Mouse (Mus musculus): ENCODE data around the gene Pepd.
A peak's percentile ranks its signal among the peaks of the same experiment; 100 is the strongest.

Pepd gene

DNA sequence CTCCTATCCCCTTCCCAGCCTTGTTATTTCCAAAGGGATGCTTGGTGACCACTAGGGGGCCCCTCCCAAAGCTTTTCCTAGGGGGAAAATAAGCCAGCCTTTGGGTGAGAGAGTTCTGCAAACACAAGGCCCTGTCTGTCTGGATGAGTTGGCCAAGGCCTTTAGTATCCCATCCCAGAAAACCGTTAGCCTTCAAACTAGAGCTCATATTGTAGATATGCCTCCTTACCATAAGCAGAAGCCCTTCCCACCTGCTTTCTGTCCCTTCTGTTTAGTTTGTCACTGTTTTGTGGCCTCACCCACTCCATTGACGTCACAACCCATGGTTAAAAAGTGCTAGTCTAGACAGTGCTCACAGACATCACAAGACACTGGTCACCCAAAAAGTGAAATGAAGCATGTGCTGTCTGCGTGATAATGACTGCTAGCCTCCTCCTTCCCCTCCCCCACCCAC lies 114.7 kb downstream of the Pepd start:
- DNase-seq (ENCODE audit: low spot score in 2 of 2), result peak in 1 of 2 experiments; percentile 50

- DNase-seq (ENCODE audit: low spot score in 2 of 2), result no peak
Observed at GRCm38 (mm10) chr7:35027801-35028420, 115.7 kb downstream of the Pepd start.

GRCm38 (mm10) chr7:35028559-35028958 lies 116.4 kb downstream of the Pepd start:
- no peak for DNase-seq (ENCODE audit: low spot score in 2 of 2)

GRCm38 (mm10) chr7:35029228-35029627 lies 117.0 kb downstream of the Pepd start:
- DNase-seq (ENCODE audit: low spot score in 2 of 2), result no peak

- DNase-seq (ENCODE audit: low spot score in 2 of 2), result no peak
Observed at GRCm38 (mm10) chr7:35029648-35030047, 117.5 kb downstream of the Pepd start.

GRCm38 (mm10) chr7:35030567-35030966 lies 118.4 kb downstream of the Pepd start:
- no peak for DNase-seq (ENCODE audit: low spot score in 2 of 2)

- DNase-seq (ENCODE audit: low spot score in 2 of 2), result peak in 1 of 2 experiments; percentile 36
Observed at GRCm38 (mm10) chr7:35035141-35035553, 123.0 kb downstream of the Pepd start.

DNA sequence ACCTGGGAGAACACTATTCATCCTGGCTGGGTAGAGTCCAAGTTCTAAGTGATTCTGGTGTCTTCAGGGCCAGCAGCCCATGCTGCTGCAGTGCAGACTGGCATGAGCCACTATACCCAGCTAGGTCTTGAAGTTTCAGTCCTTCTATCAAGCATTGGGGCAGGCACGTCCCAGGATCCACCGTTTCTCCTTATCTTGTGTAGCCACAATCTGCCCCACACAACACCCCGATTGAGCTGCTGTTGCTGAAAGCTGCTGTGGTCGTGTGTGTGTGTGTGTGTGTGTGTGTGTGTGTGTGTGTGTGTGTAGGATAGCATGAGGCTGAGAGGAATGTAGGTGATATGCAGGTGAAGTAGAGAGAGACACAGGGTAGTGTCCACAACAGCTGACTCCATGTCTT lies 123.4 kb downstream of the Pepd start:
- DNase-seq (ENCODE audit: low spot score in 2 of 2), result no peak

DNA sequence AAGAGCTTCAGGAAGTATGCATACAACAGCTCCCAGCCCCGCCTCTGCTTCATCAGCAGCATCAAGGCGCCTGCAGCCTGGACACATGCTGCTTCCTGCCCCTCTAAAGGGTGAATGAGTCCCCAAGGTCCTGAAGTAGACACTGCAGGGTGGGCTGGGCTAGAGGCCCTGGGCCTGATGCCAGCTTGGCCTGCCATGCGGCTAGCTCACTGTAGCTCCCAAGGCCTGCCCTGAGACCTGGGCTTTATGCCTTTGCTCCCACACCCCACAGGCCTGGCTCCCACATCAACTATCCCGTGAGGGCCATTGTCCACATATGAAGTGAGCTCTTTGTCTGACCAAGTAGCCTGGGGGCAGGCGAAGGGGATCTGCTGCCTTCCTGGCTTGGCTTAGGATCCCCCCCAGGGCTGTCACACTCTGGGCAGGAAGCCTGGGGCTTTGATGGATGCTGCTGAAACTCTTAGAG lies 124.1 kb downstream of the Pepd start:
- DNase-seq (ENCODE audit: low spot score in 2 of 2), result peak in 1 of 2 experiments; percentile 38

DNA sequence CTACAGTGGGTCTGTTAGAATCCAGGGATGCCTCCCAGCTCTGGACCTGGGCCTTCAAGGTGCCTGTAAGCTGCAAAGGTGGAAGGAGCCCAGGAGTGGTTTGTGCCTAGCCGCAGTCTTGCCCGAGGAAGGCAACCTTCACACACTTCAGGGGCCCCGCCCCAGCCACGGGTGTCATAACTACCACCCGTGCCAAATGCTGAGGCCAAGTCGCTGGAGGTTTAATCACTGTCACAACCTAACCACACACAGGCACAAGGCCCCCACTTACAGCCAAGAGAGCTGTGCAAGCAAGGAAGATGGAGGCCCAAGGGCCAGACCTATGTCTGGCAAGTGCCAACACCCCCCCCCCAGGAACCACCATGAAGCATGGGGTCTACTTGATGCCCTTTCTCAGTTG lies 125.2 kb downstream of the Pepd start:
- DNase-seq (ENCODE audit: low spot score in 2 of 2), result no peak

GRCm38 (mm10) chr7:35040176-35040972 lies 128.2 kb downstream of the Pepd start:
- no peak for DNase-seq (ENCODE audit: low spot score in 2 of 2)

DNA sequence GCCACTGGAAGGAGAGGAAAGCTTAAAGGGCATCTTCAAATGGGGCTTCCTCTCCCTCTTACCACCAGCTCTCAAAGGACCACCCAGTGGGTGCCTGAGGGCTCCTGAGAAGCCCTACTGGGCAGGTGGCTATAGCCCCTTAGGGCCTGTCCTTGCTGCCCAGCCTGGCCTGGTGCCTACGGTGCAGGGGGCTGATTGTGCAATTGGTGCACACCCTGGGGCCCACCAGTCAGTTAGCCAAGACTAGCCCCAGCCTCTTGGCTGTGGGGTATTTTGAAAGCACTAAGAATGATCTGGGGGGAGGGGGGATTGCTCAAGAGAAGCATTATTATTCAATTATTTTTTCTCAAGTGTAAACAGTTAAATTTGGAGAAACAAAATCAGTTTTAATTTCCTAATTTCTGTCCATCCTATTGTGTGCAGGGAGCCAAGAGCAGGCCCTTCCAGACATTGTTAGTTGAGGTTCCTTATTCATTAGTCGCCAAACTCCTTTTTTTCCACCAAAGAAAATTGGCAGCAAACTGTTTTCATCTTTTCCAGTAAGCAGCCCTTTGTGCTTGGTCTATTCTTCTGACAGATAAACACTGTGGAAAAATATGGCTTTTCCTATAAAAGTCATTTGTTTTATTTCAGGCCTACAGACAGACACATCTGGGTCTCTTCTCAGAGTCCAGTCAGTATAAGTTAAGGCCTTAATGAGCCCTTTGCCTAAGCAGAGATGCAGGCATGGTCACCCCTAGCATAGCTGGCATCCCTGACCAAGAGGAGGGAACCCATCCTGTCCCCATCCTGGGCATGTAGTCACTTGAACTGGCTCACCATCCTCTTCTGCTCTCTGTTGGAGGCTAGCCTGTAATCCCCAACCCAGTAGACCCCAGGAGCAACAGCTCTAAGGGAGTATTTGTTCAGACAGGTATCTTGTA lies 129.4 kb downstream of the Pepd start:
- DNase-seq (ENCODE audit: low spot score in 2 of 2), result no peak

GRCm38 (mm10) chr7:35042209-35042554 lies 130.0 kb downstream of the Pepd start:
- no peak for DNase-seq (ENCODE audit: low spot score in 2 of 2)

GRCm38 (mm10) chr7:35042759-35043217 lies 130.6 kb downstream of the Pepd start:
- peak in 1 of 2 experiments; percentile 46 for DNase-seq (ENCODE audit: low spot score in 2 of 2)

DNA sequence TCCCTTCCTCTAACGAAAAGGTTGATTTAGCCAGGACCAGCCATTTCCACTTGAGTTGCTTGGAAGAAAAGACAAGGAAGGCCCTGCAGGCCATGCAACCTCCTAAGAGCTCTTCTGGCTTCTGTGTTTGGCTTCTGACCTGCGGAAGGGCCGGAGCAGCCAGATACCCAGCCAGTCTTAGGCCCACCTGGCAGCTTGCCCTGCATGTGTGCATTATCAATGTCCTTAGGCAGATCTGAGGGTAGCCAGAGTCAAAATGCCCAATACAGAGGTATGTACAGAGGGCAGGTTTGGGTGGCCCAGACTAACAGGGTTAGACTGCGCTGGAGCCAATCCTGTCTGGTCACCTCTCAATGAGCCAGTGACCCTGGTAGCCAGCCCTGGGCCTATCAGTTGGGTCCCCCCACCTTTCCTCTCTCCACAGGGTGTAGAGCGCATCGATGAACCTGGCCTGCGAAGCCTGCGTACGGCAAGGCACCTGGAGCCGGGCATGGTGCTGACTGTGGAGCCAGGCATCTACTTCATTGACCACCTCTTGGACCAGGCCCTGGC lies 131.2 kb downstream of the Pepd start:
- no peak for DNase-seq (ENCODE audit: low spot score in 2 of 2)

GRCm38 (mm10) chr7:35044719-35045118 lies 132.5 kb downstream of the Pepd start:
- DNase-seq (ENCODE audit: low spot score in 2 of 2), result no peak

GRCm38 (mm10) chr7:35046091-35046490 lies 133.9 kb downstream of the Pepd start:
- no peak for DNase-seq (ENCODE audit: low spot score in 2 of 2)

DNA sequence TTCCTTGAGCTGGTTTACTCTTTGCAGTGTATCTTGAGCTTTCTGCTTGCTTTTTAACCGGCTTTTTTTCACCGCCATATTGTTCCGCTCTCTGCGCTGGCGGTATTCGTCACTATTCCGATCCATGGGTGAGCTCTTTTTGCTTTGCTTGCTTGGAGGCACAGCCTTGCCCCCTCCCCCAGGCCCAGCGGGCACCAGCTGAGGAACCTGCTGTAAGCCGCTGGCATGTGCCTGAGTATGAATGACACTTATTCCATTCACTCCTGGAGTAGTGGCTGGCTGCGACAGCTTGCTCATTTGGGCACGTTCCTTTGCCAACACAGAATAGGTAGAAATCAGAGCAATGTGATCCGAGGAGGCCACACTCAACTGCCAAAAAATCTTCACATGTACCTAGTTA lies 138.4 kb downstream of the Pepd start:
- no peak for DNase-seq (ENCODE audit: low spot score in 2 of 2)

- no peak for DNase-seq (ENCODE audit: low spot score in 2 of 2)
Observed at GRCm38 (mm10) chr7:35053161-35053560, 141.0 kb downstream of the Pepd start.

DNA sequence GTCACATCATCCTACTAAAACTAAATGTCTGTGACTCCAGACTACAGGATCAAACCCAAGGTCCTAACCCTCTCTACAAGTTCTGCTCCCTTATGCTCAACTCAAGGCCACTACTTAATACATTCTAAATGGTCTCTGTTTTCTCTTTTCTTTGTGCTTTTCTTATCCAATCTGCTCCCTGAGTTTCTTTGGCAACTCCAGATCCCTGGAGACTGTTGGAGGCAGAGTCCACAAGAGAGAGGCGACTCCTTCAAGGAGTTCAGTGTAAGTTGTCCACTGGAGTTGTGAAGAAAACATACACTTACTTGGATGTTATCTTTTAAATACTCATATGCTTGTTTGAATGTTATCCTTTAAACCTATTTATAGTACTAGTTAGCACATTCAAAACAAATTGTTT lies 142.1 kb downstream of the Pepd start:
- no peak for DNase-seq (ENCODE audit: low spot score in 2 of 2)

GRCm38 (mm10) chr7:35054977-35055618 lies 142.9 kb downstream of the Pepd start:
- peak in 1 of 2 experiments; percentile 35 for DNase-seq (ENCODE audit: low spot score in 2 of 2)
